12 mouse cellular contexts compared by ENCODE assay signal in the genomic region with DNA sequence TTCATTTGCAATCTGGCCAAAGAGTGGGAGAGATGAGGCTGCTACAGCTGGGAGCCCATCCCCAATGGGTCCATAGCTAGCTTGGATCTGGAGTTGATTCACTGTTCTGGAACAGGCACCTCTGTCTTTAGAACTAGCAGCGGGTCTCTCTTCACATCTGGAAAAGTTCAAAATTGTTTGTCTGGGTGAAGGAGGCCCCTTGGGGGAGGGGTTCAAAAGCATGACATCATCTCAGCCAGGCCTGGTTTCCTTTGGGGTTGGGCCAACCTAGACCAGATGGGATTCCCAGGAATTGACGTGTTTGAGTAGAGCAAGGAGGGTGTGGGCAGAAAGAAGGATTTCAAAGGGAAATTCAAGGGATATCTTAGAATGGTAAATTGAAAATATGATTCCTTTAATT. TPM values are rescaled to one million over a fixed set of nuclear protein-coding genes. Genes with fewer than 3 reads are reported as not detected.
DNase-seq lines count a peak whose midpoint lies in the region; ATAC-seq and TF ChIP-seq lines count a peak whose summit lies in the region.
"Had no signal": no experiment of that assay in that cellular context is flagged by ENCODE, and none has a peak within 500 bp of the region (broad histone marks: within the 10 kb centered on the region; RNA-seq: fewer than 3 reads in every experiment).

No protein-coding gene starts in this region.

- peak; percentile 70 for ATAC-seq in heart, postnatal 0 days (ENCODE audit: insufficient read depth, low read depth)
- ATAC-seq in stomach, embryonic 14.5 days (ENCODE audit: insufficient number of reproducible peaks, insufficient read depth, low FRiP score, low read depth) = peak; percentile 46; the same call in 1 of the 2 replicates

- H3K27ac ChIP-seq in heart, postnatal 0 days (ENCODE audit: low read depth) = peak overlapping the region; percentile 57
- H3K27ac ChIP-seq in stomach, embryonic 14.5 days (ENCODE audit: low read length) = no peak overlapping the region
- H3K27ac ChIP-seq: hindbrain, embryonic 13.5 days; neural tube, embryonic 12.5 days had no signal

- no peaks in the 10 kb centered on the region for H3K4me1 ChIP-seq in heart, postnatal 0 days (ENCODE audit: control insufficient read depth, insufficient read depth)
- no peaks in the 10 kb centered on the region for H3K4me1 ChIP-seq in stomach, embryonic 14.5 days (ENCODE audit: control insufficient read depth, insufficient read depth, low read length)
- H3K4me1 ChIP-seq: hindbrain, embryonic 13.5 days; neural tube, embryonic 12.5 days had no signal

- H3K27me3 ChIP-seq in heart, postnatal 0 days (ENCODE audit: control insufficient read depth, insufficient read depth, low read length) = no peaks in the 10 kb centered on the region
- no peaks in the 10 kb centered on the region for H3K27me3 ChIP-seq in stomach, embryonic 14.5 days (ENCODE audit: control insufficient read depth, insufficient read depth, low read length)
- H3K27me3 ChIP-seq: hindbrain, embryonic 13.5 days; neural tube, embryonic 12.5 days had no signal

- no peak overlapping the region for H3K9ac ChIP-seq in heart, postnatal 0 days (replicated peaks; ENCODE audit: low read depth, low read length)
- H3K9ac ChIP-seq in stomach, embryonic 14.5 days (replicated peaks; ENCODE audit: low read depth, low read length) = no peak overlapping the region
- H3K9ac ChIP-seq: hindbrain, embryonic 13.5 days; neural tube, embryonic 12.5 days had no signal

- H3K4me2 ChIP-seq in heart, postnatal 0 days (ENCODE audit: low read depth, low read length) = no peak overlapping the region; the same call in 1 of the 2 replicates
- no peak overlapping the region for H3K4me2 ChIP-seq in stomach, embryonic 14.5 days (replicated peaks; ENCODE audit: low read depth, low read length)
- H3K4me2 ChIP-seq: hindbrain, embryonic 13.5 days; liver, embryonic 11.5 days; neural tube, embryonic 12.5 days had no signal

- 25% methylated on average over 2 of the region's 2 CpGs for WGBS in heart, postnatal 0 days
- WGBS in stomach, embryonic 14.5 days = 31% methylated on average over 2 of the region's 2 CpGs

- no peak overlapping the region for H3K4me3 ChIP-seq in heart, postnatal 0 days (ENCODE audit: low read depth, low read length)
- no peak overlapping the region for H3K4me3 ChIP-seq in stomach, embryonic 14.5 days (ENCODE audit: low read depth, low read length)
- H3K4me3 ChIP-seq: hindbrain, embryonic 13.5 days; neural tube, embryonic 12.5 days had no signal

- no peak for TF ChIP-seq CTCF in heart, postnatal 0 days (IDR thresholded peaks at IDR 0.05; ENCODE audit: low read depth)

- no peak for TF ChIP-seq EP300 in heart, postnatal 0 days (IDR thresholded peaks at IDR 0.05; ENCODE audit: low read depth)

- peak; percentile 20 to 24 for DNase-seq in cerebellum, postnatal 14 days
- DNase-seq in cerebellum, adult 11 months = no peak
- DNase-seq in right cerebral cortex, adult 2 months (ENCODE audit: low spot score in 2 of 2) = peak; percentile 25 to 60
- DNase-seq in right cerebral cortex, postnatal 4 days = no peak
- DNase-seq in heart, postnatal 0 days (ENCODE audit: low spot score) = peak; percentile 20
- DNase-seq in embryo, embryonic 10.5 days (ENCODE audit: low spot score) = no peak
- no peak for DNase-seq in thymus, postnatal 0 days (ENCODE audit: low spot score)
- DNase-seq: adrenal gland, postnatal 25 days had no signal

- no peaks in the 10 kb centered on the region for H3K9me3 ChIP-seq in heart, postnatal 0 days (replicated peaks; ENCODE audit: control insufficient read depth, low read length)
- H3K9me3 ChIP-seq in stomach, embryonic 14.5 days (ENCODE audit: control insufficient read depth, low read depth, low read length) = no peaks in the 10 kb centered on the region
- H3K9me3 ChIP-seq: hindbrain, embryonic 13.5 days; neural tube, embryonic 12.5 days had no signal

- no peaks in the 10 kb centered on the region; the same call in none of the 2 replicates for H3K36me3 ChIP-seq in heart, postnatal 0 days (replicated peaks; ENCODE audit: control insufficient read depth, insufficient read depth, low read length)
- H3K36me3 ChIP-seq in stomach, embryonic 14.5 days (ENCODE audit: control insufficient read depth, insufficient read depth, low read length) = no peaks in the 10 kb centered on the region
- H3K36me3 ChIP-seq: hindbrain, embryonic 13.5 days; neural tube, embryonic 12.5 days had no signal

RNA-seq across cellular contexts. Expression of gene Cd34, which starts 6.8 kb away (rescaled TPM):
- total RNA-seq in heart, postnatal 0 days (2014; rRNA removed; ENCODE audit: low replicate concordance) = 173 and 187 TPM in 2 replicates
- 116 and 128 TPM in 2 replicates for polyA plus RNA-seq in heart, postnatal 0 days (2015; fragmentation: Nextera tagmentation; extraction: Ambion mirVana)
- 70.6 and 74.9 TPM in 2 replicates for polyA plus RNA-seq in stomach, embryonic 14.5 days (2014; fragmentation: Nextera tagmentation; extraction: Ambion mirVana)
- 36.8 and 37.4 TPM in 2 replicates for polyA plus RNA-seq in thymus, postnatal 0 days (2015; fragmentation: Nextera tagmentation; extraction: Ambion mirVana)

Comparison
In these comparisons a context has a peak if more than half of its experiments do, and no peak if none do; other contexts are left out.
1. DNase-seq: peak in cerebellum, postnatal 14 days (2 of 2), right cerebral cortex, adult 2 months (2 of 2) and heart, postnatal 0 days (single experiment); none in cerebellum, adult 11 months (single experiment), right cerebral cortex, postnatal 4 days (single experiment), embryo, embryonic 10.5 days (single experiment) and thymus, postnatal 0 days (single experiment).